Mouse (Mus musculus) gastrocnemius, postnatal 14 days (tissue): ENCODE measurements at regions not wholly inside any gene's neighbourhood (a gene's known extent, or its start where the extent isn't known, plus 50 kb on each side); places are given as distances from the start of the nearest gene placed in this dataset.
"Not testable (repeated sequence)": the region's sequence is repeated elsewhere in the genome, so short reads cannot be mapped to it uniquely, and the experiment has no call there.

Source experiments
- DNase-seq: peaks from one replicate; pipeline ENCODE4 v3.0.0; 2021; ENCODE audit warnings: mixed read lengths
- intact Hi-C: fragments of 180-260 bp; cut with DNase I; formaldehyde crosslinking; loops from one replicate; pipeline ENCODE4 v1.15.1; 2025; ENCODE audit warnings: low total_unique reads

- intact Hi-C loops: no loop called here
- DNase-seq: no peak
Measured at GRCm38 (mm10) chr4:97509576-97509975, 263.0 kb upstream of the Nfia start.

- intact Hi-C loops: no loop called here
Measured at GRCm38 (mm10) chr4:97505734-97506133, 266.8 kb upstream of the Nfia start.

GRCm38 (mm10) chr4:97491248-97491804, 281.2 kb upstream of the Nfia start:
- intact Hi-C loops: no loop called here
- DNase-seq: no peak

More at GRCm38 (mm10) chr4:97505734-97506133, 266.8 kb upstream of the Nfia start:
- DNase-seq: no peak

- no peak for DNase-seq
- intact Hi-C loops: no loop called here
Measured at GRCm38 (mm10) chr4:97486354-97486753, 286.2 kb upstream of the Nfia start.

- DNase-seq: no peak
- intact Hi-C loops: no loop called here
Measured at GRCm38 (mm10) chr4:97485225-97485624, 287.3 kb upstream of the Nfia start.

- no peak for DNase-seq
- intact Hi-C loops: no loop called here
Measured at GRCm38 (mm10) chr4:97482701-97483246, 289.8 kb upstream of the Nfia start.

- no peak for DNase-seq
- intact Hi-C loops: no loop called here
Measured at GRCm38 (mm10) chr4:97481836-97482235, 290.7 kb upstream of the Nfia start.

- intact Hi-C loops: no loop called here
- DNase-seq: peak; percentile 46
Measured at GRCm38 (mm10) chr4:97476571-97477190, 293.7 kb upstream of the Gm10192 start.

GRCm38 (mm10) chr4:97473492-97473891, 290.5 kb upstream of the Gm10192 start:
- intact Hi-C loops, DNase-seq: not testable (repeated sequence)

GRCm38 (mm10) chr4:97465932-97466666, 283.1 kb upstream of the Gm10192 start:
- DNase-seq: no peak
- intact Hi-C loops: no loop called here

GRCm38 (mm10) chr4:97465517-97465916, 282.6 kb upstream of the Gm10192 start:
- intact Hi-C loops: no loop called here
- DNase-seq: no peak

- DNase-seq: no peak
- intact Hi-C loops: no loop called here
Measured at GRCm38 (mm10) chr4:97461177-97461576, 278.2 kb upstream of the Gm10192 start.

- no peak for DNase-seq
- intact Hi-C loops: no loop called here
Measured at GRCm38 (mm10) chr4:97439288-97440029, 256.5 kb upstream of the Gm10192 start.

GRCm38 (mm10) chr4:97432681-97433080, 249.7 kb upstream of the Gm10192 start:
- intact Hi-C loops: no loop called here
- no peak for DNase-seq

GRCm38 (mm10) chr4:97432094-97432493, 249.1 kb upstream of the Gm10192 start:
- intact Hi-C loops: no loop called here
- DNase-seq: no peak

GRCm38 (mm10) chr4:97431239-97431638, 248.3 kb upstream of the Gm10192 start:
- no peak for DNase-seq
- intact Hi-C loops: no loop called here

- intact Hi-C loops: no loop called here
- no peak for DNase-seq
Measured at GRCm38 (mm10) chr4:97419845-97420244, 236.9 kb upstream of the Gm10192 start.

- intact Hi-C loops: no loop called here
- DNase-seq: peak; percentile 76
Measured at GRCm38 (mm10) chr4:97418616-97419015, 235.7 kb upstream of the Gm10192 start.

- DNase-seq: no peak
- intact Hi-C loops: no loop called here
Measured at GRCm38 (mm10) chr4:97417943-97418342, 235.0 kb upstream of the Gm10192 start.
